Mouse (Mus musculus): ENCODE data around the gene Spaca3. TPM values are rescaled to one million over a fixed set of nuclear protein-coding genes. Genes with fewer than 3 reads are reported as not detected.

Spaca3 gene
- polyA plus RNA-seq, 2 experiments: 0.11 TPM; not detected in 1

GRCm38 (mm10) chr11:80854908-80855307, 3.3 kb upstream of the Spaca3 start:
- DNase-seq (ENCODE audit: low read depth in 3 of 3, low spot score in 3 of 3) (peak in 2 of 3 experiments; percentile 43 to 44), ATAC-seq (ENCODE audit: insufficient read depth) (peak; percentile 82)
- Histone ChIP-seq H3K4me3 (ENCODE audit: insufficient read depth in 1 of 2, low read depth in 2 of 2, low read length in 2 of 2) (no peak overlapping the region), H3K27ac (no peak overlapping the region), H3K36me3 (replicated peaks; ENCODE audit: control insufficient read depth, insufficient read depth, low read depth) (no peaks in the 10 kb centered on the region), H3K4me2 (ENCODE audit: low read depth) (peak overlapping the region; percentile 46), H3K27me3 (ENCODE audit: control insufficient read depth, insufficient read depth, low read length) (no peaks in the 10 kb centered on the region; the same call in 1 of the 2 replicates), H3K9ac (replicated peaks) (no peak overlapping the region), H3K4me1 (replicated peaks; ENCODE audit: control insufficient read depth in 2 of 2, insufficient read depth in 2 of 2, low read length in 1 of 2) (peaks cover 14 to 25% of the 10 kb centered on the region in 2 experiments), H3K9me3 (ENCODE audit: control insufficient read depth, low read length) (no peaks in the 10 kb centered on the region)
- TF ChIP-seq EP300 (IDR thresholded peaks at IDR 0.05; ENCODE audit: low read depth) (no peak), CTCF (IDR thresholded peaks at IDR 0.05; ENCODE audit: low read depth) (no peak)
- 12% methylated on average over 7 of the region's 7 CpGs for WGBS (ENCODE audit: insufficient replicate concordance)

GRCm38 (mm10) chr11:80856827-80857226, 1.3 kb upstream of the Spaca3 start:
- H3K4me2 ChIP-seq (ENCODE audit: low read depth): no peak overlapping the region
- no peaks in the 10 kb centered on the region for H3K36me3 ChIP-seq (replicated peaks; ENCODE audit: control insufficient read depth, insufficient read depth, low read depth)
- H3K27ac ChIP-seq: no peak overlapping the region
- DNase-seq (ENCODE audit: low read depth in 3 of 3, low spot score in 3 of 3): no peak
- H3K4me1 ChIP-seq (replicated peaks; ENCODE audit: control insufficient read depth in 2 of 2, insufficient read depth in 2 of 2, low read length in 1 of 2): peaks cover 14 to 23% of the 10 kb centered on the region in 2 experiments
- H3K27me3 ChIP-seq (ENCODE audit: control insufficient read depth, insufficient read depth, low read length): no peaks in the 10 kb centered on the region
- WGBS (ENCODE audit: insufficient replicate concordance): 37% methylated on average over 2 of the region's 2 CpGs
- ATAC-seq (ENCODE audit: insufficient read depth): no peak
- no peaks in the 10 kb centered on the region for H3K9me3 ChIP-seq (ENCODE audit: control insufficient read depth, low read length)
- H3K9ac ChIP-seq (replicated peaks): no peak overlapping the region
- no peak overlapping the region for H3K4me3 ChIP-seq (ENCODE audit: insufficient read depth in 1 of 2, low read depth in 2 of 2, low read length in 2 of 2)
- TF ChIP-seq CTCF (IDR thresholded peaks at IDR 0.05; ENCODE audit: low read depth) (no peak), EP300 (IDR thresholded peaks at IDR 0.05; ENCODE audit: low read depth) (no peak)

- H3K9me3 ChIP-seq (ENCODE audit: control insufficient read depth, low read length): no peaks in the 10 kb centered on the region
- 0 out of 4 replicates have a peak, but pooled peaks cover 0 to 2% of the 10 kb centered on the region in 2 experiments for H3K4me1 ChIP-seq (replicated peaks; ENCODE audit: control insufficient read depth in 2 of 2, insufficient read depth in 2 of 2, low read length in 1 of 2)
- 77% methylated on average over 7 of the region's 7 CpGs for WGBS (ENCODE audit: insufficient replicate concordance)
- DNase-seq (ENCODE audit: low read depth in 3 of 3, low spot score in 3 of 3): no peak
- TF ChIP-seq EP300 (IDR thresholded peaks at IDR 0.05; ENCODE audit: low read depth): no peak
- TF ChIP-seq CTCF (IDR thresholded peaks at IDR 0.05; ENCODE audit: low read depth): no peak
- no peaks in the 10 kb centered on the region for H3K36me3 ChIP-seq (replicated peaks; ENCODE audit: control insufficient read depth, insufficient read depth, low read depth)
- no peak overlapping the region for H3K27ac ChIP-seq
- H3K4me2 ChIP-seq (ENCODE audit: low read depth): no peak overlapping the region
- no peaks in the 10 kb centered on the region for H3K27me3 ChIP-seq (ENCODE audit: control insufficient read depth, insufficient read depth, low read length)
- no peak overlapping the region for H3K4me3 ChIP-seq (ENCODE audit: insufficient read depth in 1 of 2, low read depth in 2 of 2, low read length in 2 of 2)
- ATAC-seq (ENCODE audit: insufficient read depth): no peak
- no peak overlapping the region for H3K9ac ChIP-seq (replicated peaks)
These were observed 4.8 kb downstream of the Spaca3 start for GRCm38 (mm10) chr11:80862941-80863340.

DNA sequence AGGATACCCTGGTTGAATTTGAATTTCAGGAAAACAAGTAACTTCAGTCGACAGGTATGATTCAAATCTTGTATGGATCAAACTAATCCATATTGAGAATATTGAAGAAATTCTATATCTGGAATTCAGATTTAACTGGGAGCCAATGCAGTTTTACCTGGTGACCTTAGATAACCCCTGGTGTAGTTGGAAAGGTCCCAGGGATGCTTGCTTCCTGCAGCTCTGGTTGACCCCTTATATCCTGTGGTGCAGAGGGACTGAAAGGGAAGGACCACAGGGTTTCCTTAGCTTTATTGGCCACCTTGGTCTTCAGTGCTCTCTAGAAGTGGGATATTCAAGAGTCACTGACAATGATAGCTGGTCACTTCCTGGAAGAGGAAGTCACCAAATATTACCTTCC, 9.9 kb downstream of the Spaca3 start:
- Histone ChIP-seq H3K27ac (no peak overlapping the region), H3K36me3 (replicated peaks; ENCODE audit: control insufficient read depth, insufficient read depth, low read depth) (no peaks in the 10 kb centered on the region), H3K9me3 (ENCODE audit: control insufficient read depth, low read length) (no peaks in the 10 kb centered on the region), H3K4me2 (ENCODE audit: low read depth) (no peak overlapping the region), H3K9ac (replicated peaks) (no peak overlapping the region), H3K27me3 (ENCODE audit: control insufficient read depth, insufficient read depth, low read length) (no peaks in the 10 kb centered on the region), H3K4me1 (replicated peaks; ENCODE audit: control insufficient read depth in 2 of 2, insufficient read depth in 2 of 2, low read length in 1 of 2) (peaks cover 28 to 31% of the 10 kb centered on the region in 2 experiments), H3K4me3 (ENCODE audit: insufficient read depth in 1 of 2, low read depth in 2 of 2, low read length in 2 of 2) (no peak overlapping the region)
- 55% methylated on average over 1 of the region's 1 CpGs for WGBS (ENCODE audit: insufficient replicate concordance)
- no peak for ATAC-seq (ENCODE audit: insufficient read depth)
- no peak for DNase-seq (ENCODE audit: low read depth in 3 of 3, low spot score in 3 of 3)
- no peak for TF ChIP-seq EP300 (IDR thresholded peaks at IDR 0.05; ENCODE audit: low read depth)
- TF ChIP-seq CTCF (IDR thresholded peaks at IDR 0.05; ENCODE audit: low read depth): no peak

- H3K27ac ChIP-seq: peak overlapping the region; percentile 95
- H3K27me3 ChIP-seq (ENCODE audit: control insufficient read depth, insufficient read depth, low read length): no peaks in the 10 kb centered on the region; the same call in 1 of the 2 replicates
- TF ChIP-seq EP300 (IDR thresholded peaks at IDR 0.05; ENCODE audit: low read depth) (peak; percentile 96), CTCF (IDR thresholded peaks at IDR 0.05; ENCODE audit: low read depth) (peak; percentile 96)
- peak; percentile 96 for ATAC-seq (ENCODE audit: insufficient read depth)
- peak overlapping the region; percentile 65 for H3K4me2 ChIP-seq (ENCODE audit: low read depth)
- 23% methylated on average over 17 of the region's 17 CpGs for WGBS (ENCODE audit: insufficient replicate concordance)
- H3K9me3 ChIP-seq (ENCODE audit: control insufficient read depth, low read length): no peaks in the 10 kb centered on the region
- H3K4me1 ChIP-seq (replicated peaks; ENCODE audit: control insufficient read depth in 2 of 2, insufficient read depth in 2 of 2, low read length in 1 of 2): peaks cover 31 to 36% of the 10 kb centered on the region in 2 experiments
- peak overlapping the region; percentile 45 for H3K9ac ChIP-seq (replicated peaks)
- peak overlapping the region; percentile 12 to 15; a peak in 3 of 4 replicates for H3K4me3 ChIP-seq (ENCODE audit: insufficient read depth in 1 of 2, low read depth in 2 of 2, low read length in 2 of 2)
- H3K36me3 ChIP-seq (replicated peaks; ENCODE audit: control insufficient read depth, insufficient read depth, low read depth): no peaks in the 10 kb centered on the region
- peak; percentile 80 to 87 (median 80) for DNase-seq (ENCODE audit: low read depth in 3 of 3, low spot score in 3 of 3)
These were observed 14.6 kb downstream of the Spaca3 start for GRCm38 (mm10) chr11:80872509-80873474.
